Mouse (Mus musculus): ENCODE data around the gene Mcrip2.

DNA sequence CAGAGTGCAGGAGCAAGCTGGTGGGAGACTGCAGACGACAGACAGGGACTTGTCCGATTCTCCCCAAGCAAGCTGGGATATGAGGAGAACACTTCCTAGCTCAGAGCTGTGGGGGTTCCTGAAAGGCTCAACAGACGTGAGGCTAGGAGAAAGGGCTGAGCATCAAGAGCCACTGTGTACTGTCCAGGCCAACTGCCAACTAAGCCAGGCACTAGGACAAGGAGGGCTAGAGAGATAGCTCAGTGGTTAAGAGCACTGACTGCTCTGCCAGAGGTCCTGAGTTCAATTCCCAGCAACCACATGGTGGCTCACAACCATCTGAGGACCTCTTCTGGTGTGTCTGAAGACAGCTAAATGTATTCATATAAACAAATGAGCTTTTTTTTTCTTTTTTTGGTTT lies 26.1 kb downstream of the Mcrip2 start:
- no peak for TF ChIP-seq CTCF (IDR thresholded peaks at IDR 0.05)
- TF ChIP-seq POLR2A (IDR thresholded peaks at IDR 0.05; ENCODE audit: insufficient read depth, low read depth, low read length) = no peak
- TF ChIP-seq EP300 (IDR thresholded peaks at IDR 0.05; ENCODE audit: insufficient read depth, low read depth, low read length) = no peak
